Mouse (Mus musculus) midbrain, postnatal 0 days (tissue): ENCODE results near the gene Faxc. TPM values are rescaled to one million over a fixed set of nuclear protein-coding genes. Genes with fewer than 3 reads are reported as not detected.

ENCODE experiments used
- ATAC-seq: fragments of 200-750 bp; cut with Nextera tagmentation; 2 replicates; pipeline ENCODE4 v1.8.0; 2017; ENCODE audit warnings: moderate number of reproducible peaks, mild to moderate bottlenecking, moderate TSS enrichment, moderate library complexity; ENCODE audit not compliant: low FRiP score
- DNase-seq: peaks from one replicate; pipeline ENCODE4 v3.0.0-alpha.2; 2015; ENCODE audit warnings: low spot score
- H3K27ac ChIP-seq: fragments of 300-500 bp; sonication (generic); 2 replicates; pipeline ENCODE4 v1.5.1; 2014; ENCODE audit warnings: low read depth, mild to moderate bottlenecking, low read length, mixed read lengths
- H3K27me3 ChIP-seq: fragments of 300-500 bp; sonication (generic); 2 replicates; pipeline ENCODE4 v1.6.1; 2014; ENCODE audit warnings: low read length, control low read depth, mixed read lengths; ENCODE audit not compliant: insufficient read depth
- H3K36me3 ChIP-seq: fragments of 300-500 bp; sonication (generic); 2 replicates; pipeline ENCODE4 v1.6.1; 2014; ENCODE audit warnings: low read length, control low read depth, mixed read lengths; ENCODE audit not compliant: insufficient read depth
- H3K4me1 ChIP-seq: fragments of 300-500 bp; sonication (generic); 2 replicates; pipeline ENCODE4 v1.6.1; 2014; ENCODE audit warnings: mild to moderate bottlenecking, control low read depth, antibody characterized with exemption, low read length, mixed read lengths; ENCODE audit not compliant: insufficient read depth
- H3K4me2 ChIP-seq: fragments of 300-500 bp; sonication (generic); 2 replicates; pipeline ENCODE4 v1.6.1; 2014; ENCODE audit warnings: low read depth, mild to moderate bottlenecking, low read length, mixed read lengths; ENCODE audit not compliant: poor library complexity, severe bottlenecking
- H3K4me3 ChIP-seq: fragments of 300-500 bp; sonication (generic); 2 replicates; pipeline ENCODE4 v1.5.1; 2014; ENCODE audit warnings: low read depth, mild to moderate bottlenecking, low read length, moderate library complexity
- H3K9ac ChIP-seq: fragments of 300-500 bp; sonication (generic); replicated peaks from 2 replicates; pipeline ENCODE4 v1.6.1; 2014; ENCODE audit warnings: mild to moderate bottlenecking, low read length, moderate library complexity, mixed read lengths; ENCODE audit not compliant: poor library complexity, severe bottlenecking
- H3K9me3 ChIP-seq: fragments of 300-500 bp; sonication (generic); 2 replicates; pipeline ENCODE4 v1.6.1; 2016; ENCODE audit warnings: low read length, control low read depth
- CTCF ChIP-seq: IDR thresholded peaks from 2 replicates; pipeline ENCODE4 v1.5.1; 2016; ENCODE audit warnings: antibody characterized with exemption, mild to moderate bottlenecking
- WGBS: fragments of 180-500 bp; shearing (Covaris S2); extraction: QIAGEN DNeasy Blood & Tissue Kit; methylation state at CpG from one replicate; pipeline ENCODE4 v1.1.7; 2014; 5-methylcytosine and 5-hydroxymethylcytosine counted together
- polyA plus RNA-seq: library from polyadenylated mRNA; unstranded; fragments of >200 nt; fragmentation: Nextera tagmentation; extraction: Ambion mirVana; gene quantifications from 2 replicates; pipeline ENCODE4 v1.2.1, GENCODE M21; 2015
- total RNA-seq: library from RNA; depleted of rRNA; stranded (reverse); fragments of >200 nt; gene quantifications from 2 replicates; pipeline ENCODE4 v1.2.3, GENCODE M21; 2014; rRNA removed

The Faxc gene
- total RNA-seq (64.0 and 91.3 TPM in 2 replicates), polyA plus RNA-seq (10.8 and 12.2 TPM in 2 replicates)

GRCm38 (mm10) chr4:21930971-21931771, at the start of gene Faxc:
Gene Faxc (plus strand): TSS chr4:21931329.
- WGBS, result 0% methylated on average over 51 of the region's 83 CpGs
- Histone ChIP-seq H3K9me3 (no peaks in the 10 kb centered on the region), H3K4me2 (peak within 1 kb of the TSS; percentile 63), H3K36me3 (no peaks in the 10 kb centered on the region), H3K4me1 (peaks cover 12% of the 10 kb centered on the region; the same call in 1 of the 2 replicates), H3K4me3 (peak within 1 kb of the TSS; percentile 71), H3K27me3 (no peaks in the 10 kb centered on the region), H3K27ac (peak within 1 kb of the TSS; percentile 99), H3K9ac (peak within 1 kb of the TSS; percentile 95)
- DNase-seq, result peak; percentile 78
- ATAC-seq, result peak; percentile 85
- TF ChIP-seq CTCF, result no peak

- Histone ChIP-seq H3K4me2 (no peak overlapping the region), H3K36me3 (no peaks in the 10 kb centered on the region), H3K4me3 (no peak overlapping the region), H3K27me3 (no peaks in the 10 kb centered on the region), H3K4me1 (no peaks in the 10 kb centered on the region), H3K9ac (no peak overlapping the region), H3K9me3 (no peaks in the 10 kb centered on the region), H3K27ac (no peak overlapping the region)
- no peak for TF ChIP-seq CTCF
- ATAC-seq, result no peak
- WGBS, result 95% methylated on average over 6 of the region's 6 CpGs
- no peak for DNase-seq
Observed at GRCm38 (mm10) chr4:21882806-21883205, 48.3 kb upstream of the Faxc start.

- Histone ChIP-seq H3K9ac (no peak overlapping the region), H3K36me3 (no peaks in the 10 kb centered on the region), H3K4me3 (no peak overlapping the region), H3K27ac (no peak overlapping the region), H3K27me3 (no peaks in the 10 kb centered on the region), H3K4me1 (no peaks in the 10 kb centered on the region), H3K9me3 (no peaks in the 10 kb centered on the region), H3K4me2 (no peak overlapping the region)
- 83% methylated on average over 8 of the region's 8 CpGs for WGBS
- TF ChIP-seq CTCF, result no peak
- DNase-seq (no peak), ATAC-seq (no peak)
Observed at GRCm38 (mm10) chr4:21885831-21886230, 45.3 kb upstream of the Faxc start.

GRCm38 (mm10) chr4:21931772-21932630, 872 bp downstream of the Faxc start:
- Histone ChIP-seq H3K27ac (peak overlapping the region; percentile 99), H3K36me3 (peaks cover 4% of the 10 kb centered on the region; the same call in 1 of the 2 replicates), H3K4me1 (peaks cover 12% of the 10 kb centered on the region; the same call in 1 of the 2 replicates), H3K9ac (peak overlapping the region; percentile 95), H3K9me3 (no peaks in the 10 kb centered on the region), H3K4me2 (peak overlapping the region; percentile 63), H3K27me3 (no peaks in the 10 kb centered on the region), H3K4me3 (peak overlapping the region; percentile 71)
- peak; percentile 52 for DNase-seq
- WGBS, result 4% methylated on average over 23 of the region's 23 CpGs
- no peak for TF ChIP-seq CTCF
- ATAC-seq, result peak; percentile 57

- peaks cover 4% of the 10 kb centered on the region; the same call in 1 of the 2 replicates for H3K36me3 ChIP-seq
- no peak overlapping the region for H3K9ac ChIP-seq
- 98% methylated on average over 2 of the region's 2 CpGs for WGBS
- H3K27me3 ChIP-seq, result no peaks in the 10 kb centered on the region
- H3K4me1 ChIP-seq, result peaks cover 9% of the 10 kb centered on the region; the same call in 1 of the 2 replicates
- no peak overlapping the region for H3K27ac ChIP-seq
- no peak for TF ChIP-seq CTCF
- H3K4me3 ChIP-seq, result no peak overlapping the region
- H3K4me2 ChIP-seq, result no peak overlapping the region
- DNase-seq (no peak), ATAC-seq (no peak)
- no peaks in the 10 kb centered on the region for H3K9me3 ChIP-seq
Observed at GRCm38 (mm10) chr4:21935378-21935777, 4.2 kb downstream of the Faxc start.
